Mouse (Mus musculus) left cerebral cortex, postnatal 25 days (tissue): Measurements from ENCODE around the gene Nt5dc2. TPM values are rescaled to one million over a fixed set of nuclear protein-coding genes. Genes with fewer than 3 reads are reported as not detected.

Experiments used
- DNase-seq, 2 experiments: peaks; one replicate each; pipeline ENCODE4 v3.0.0; 2022; ENCODE audit warnings: low spot score in 2 of 2, mixed read lengths in 1 of 2
- intact Hi-C: fragments of 180-260 bp; cut with DNase I; formaldehyde crosslinking; loops from one replicate; pipeline ENCODE4 v1.15.1; 2025
- total RNA-seq, 2 experiments: library from RNA; stranded (reverse); gene quantifications; 2 replicates each; pipeline ENCODE4 v1.2.3; 2021

Gene Nt5dc2
- total RNA-seq, 2 experiments from 2014 or later: 3.3 to 4.1 TPM

- intact Hi-C loops: loop anchor here (5.0 kb wide), 1 partner anchor 60 kb away; no protein-coding TSS in a partner anchor
Measured at GRCm38 (mm10) chr14:31132491-31132975, 1.7 kb downstream of the Nt5dc2 start.

GRCm38 (mm10) chr14:31133023-31133665 lies 2.3 kb downstream of the Nt5dc2 start:
- DNase-seq: peak in 1 of 2 experiments; percentile 13
- intact Hi-C loops: loop anchor here (5.0 kb wide), 1 partner anchor 59 kb away; no protein-coding TSS in a partner anchor

More at GRCm38 (mm10) chr14:31132491-31132975, 1.7 kb downstream of the Nt5dc2 start:
- no peak for DNase-seq

DNA sequence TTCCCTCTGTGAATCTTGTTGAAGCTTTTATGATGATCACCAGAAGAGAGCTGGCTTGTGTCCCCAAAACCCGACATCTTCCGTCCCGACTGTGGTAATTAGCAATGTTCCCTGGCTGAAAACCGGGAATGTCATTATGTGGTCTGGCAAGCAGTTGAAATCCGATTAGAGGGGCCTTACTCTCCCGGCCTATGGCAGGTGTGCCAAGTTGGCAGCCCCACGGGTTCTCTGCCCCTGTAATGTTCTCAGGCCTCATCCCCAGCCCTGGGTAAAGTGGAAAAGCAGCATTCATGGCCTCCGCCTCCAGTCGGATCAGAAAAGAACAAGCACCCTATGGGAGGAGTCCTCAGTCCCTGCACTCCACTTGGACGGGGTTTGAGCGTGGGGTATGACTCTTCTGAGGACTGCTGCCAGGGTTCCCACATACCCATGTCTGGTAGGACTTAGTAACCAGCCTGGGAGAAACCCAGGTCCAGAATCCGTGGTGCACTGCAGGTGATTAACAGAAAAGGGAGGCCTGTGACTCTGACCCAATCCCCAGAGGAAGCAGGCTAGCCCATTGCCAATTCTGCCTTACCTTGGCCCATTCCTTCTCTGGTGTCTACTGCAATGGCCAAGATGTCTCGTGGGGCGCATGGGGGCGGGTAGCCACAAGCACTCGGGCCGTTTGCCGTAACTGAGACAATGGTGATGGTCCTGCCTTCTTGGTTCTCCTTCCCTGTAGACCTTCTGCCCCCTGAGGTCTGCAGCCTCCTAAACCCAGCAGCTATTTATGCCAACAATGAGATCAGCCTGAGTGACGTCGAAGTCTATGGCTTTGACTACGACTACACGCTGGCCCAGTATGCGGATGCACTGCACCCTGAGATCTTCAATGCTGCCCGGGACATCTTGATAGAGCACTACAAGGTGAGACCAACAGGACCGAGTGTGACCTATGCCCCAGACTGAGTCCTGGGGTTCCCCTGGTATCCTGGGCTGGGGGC lies 3.5 kb downstream of the Nt5dc2 start:
- intact Hi-C loops: loop anchor here (5.0 kb wide), 1 partner anchor 58 kb away; no protein-coding TSS in a partner anchor
- DNase-seq: no peak

GRCm38 (mm10) chr14:31135495-31136410 lies 4.9 kb downstream of the Nt5dc2 start:
- DNase-seq: no peak
- intact Hi-C loops: no loop called here

DNA sequence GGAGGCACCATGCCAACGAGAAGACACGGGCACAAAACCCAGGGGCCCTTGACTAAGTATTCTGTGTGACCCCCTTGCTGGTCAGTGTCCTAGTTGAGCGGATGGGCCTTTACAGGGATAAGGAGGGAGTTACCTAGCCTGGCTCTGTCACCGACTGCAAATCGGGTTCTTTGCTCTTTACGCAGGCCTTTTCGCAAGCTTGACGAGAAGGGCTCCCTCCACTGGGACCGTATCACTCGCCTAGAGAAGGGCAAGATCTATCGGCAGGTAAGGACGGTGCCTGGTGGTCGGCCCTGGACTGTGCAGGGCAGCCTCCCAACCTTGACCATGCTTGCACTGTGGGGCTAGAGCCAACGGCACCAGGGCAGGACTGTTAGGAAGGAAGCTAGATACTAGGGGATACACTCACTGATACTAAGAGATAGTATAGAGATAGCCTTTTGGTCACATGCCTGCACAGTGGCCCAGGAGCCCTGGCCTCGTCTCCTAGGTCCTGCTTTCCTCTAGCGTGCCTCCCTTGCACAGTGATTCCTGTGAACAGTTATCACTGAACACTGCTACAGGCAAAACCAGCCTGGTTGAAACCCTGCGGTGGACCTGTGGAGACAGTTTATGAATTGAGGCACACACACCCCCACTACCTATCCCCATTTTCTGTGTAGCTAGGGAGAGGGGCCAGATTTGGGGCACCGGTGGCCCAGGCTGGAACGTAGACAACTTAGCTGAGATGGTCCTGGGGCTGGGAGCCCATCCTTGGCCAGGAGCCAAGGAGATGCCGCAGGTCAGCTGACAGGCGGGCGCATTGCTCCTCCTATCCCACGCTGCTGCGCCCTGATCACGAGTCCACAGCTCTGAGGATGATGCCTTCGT lies 5.8 kb downstream of the Nt5dc2 start:
- no peak for DNase-seq
- intact Hi-C loops: no loop called here

GRCm38 (mm10) chr14:31137281-31137595 lies 6.4 kb downstream of the Nt5dc2 start:
- no peak for DNase-seq
- intact Hi-C loops: no loop called here

- no peak for DNase-seq
- intact Hi-C loops: no loop called here
Measured at GRCm38 (mm10) chr14:31137791-31138190, 6.9 kb downstream of the Nt5dc2 start.

- intact Hi-C loops: no loop called here
- no peak for DNase-seq
Measured at GRCm38 (mm10) chr14:31138219-31138896, 7.5 kb downstream of the Nt5dc2 start.

DNA sequence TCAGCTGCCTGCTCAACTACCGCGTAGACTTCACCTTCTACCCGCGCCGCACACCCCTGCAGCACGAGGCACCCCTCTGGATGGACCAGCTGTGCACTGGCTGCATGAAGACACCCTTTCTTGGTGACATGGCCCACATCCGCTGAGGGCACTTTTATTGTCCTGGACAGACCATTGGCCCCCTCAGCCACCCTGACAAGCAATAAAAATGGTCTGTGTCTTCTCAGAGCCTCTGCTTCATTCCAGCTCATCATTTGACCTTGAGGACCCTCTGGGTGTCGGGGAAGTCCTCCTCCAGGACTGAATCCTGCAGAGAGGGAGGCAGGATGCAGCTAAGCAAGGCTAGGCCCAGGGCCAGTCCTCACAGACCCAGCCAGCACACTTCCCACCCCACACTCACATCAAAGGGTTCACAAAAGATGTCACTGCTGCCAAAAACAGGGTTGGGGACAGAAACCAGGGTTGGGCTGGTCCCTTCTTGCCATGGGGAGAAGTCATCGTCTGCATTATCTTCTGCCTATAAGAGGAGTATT lies 8.1 kb downstream of the Nt5dc2 start:
- intact Hi-C loops: no loop called here
- no peak for DNase-seq

DNA sequence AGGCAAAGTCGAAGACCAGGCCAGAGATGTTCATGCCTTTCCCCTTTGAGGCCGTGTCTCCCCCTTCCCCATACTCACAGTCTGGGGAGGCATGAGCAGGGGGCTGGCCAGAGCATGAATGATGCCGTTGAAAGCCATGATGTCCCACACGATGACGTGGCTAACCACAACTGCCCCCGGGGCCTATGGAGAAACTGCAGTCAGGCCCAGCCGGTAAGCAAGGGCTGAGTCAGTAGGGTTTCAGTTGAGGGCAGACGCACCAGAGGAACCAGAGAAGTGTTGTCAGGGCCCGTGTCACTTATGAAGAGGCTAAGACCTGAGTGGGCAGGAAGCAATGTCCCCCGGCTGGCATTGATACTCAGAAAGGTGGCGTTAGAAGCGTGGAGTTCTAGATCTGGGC lies 8.8 kb downstream of the Nt5dc2 start:
- DNase-seq: no peak
- intact Hi-C loops: no loop called here

GRCm38 (mm10) chr14:31140141-31140540 lies 9.3 kb downstream of the Nt5dc2 start:
- no peak for DNase-seq
- intact Hi-C loops: no loop called here

DNA sequence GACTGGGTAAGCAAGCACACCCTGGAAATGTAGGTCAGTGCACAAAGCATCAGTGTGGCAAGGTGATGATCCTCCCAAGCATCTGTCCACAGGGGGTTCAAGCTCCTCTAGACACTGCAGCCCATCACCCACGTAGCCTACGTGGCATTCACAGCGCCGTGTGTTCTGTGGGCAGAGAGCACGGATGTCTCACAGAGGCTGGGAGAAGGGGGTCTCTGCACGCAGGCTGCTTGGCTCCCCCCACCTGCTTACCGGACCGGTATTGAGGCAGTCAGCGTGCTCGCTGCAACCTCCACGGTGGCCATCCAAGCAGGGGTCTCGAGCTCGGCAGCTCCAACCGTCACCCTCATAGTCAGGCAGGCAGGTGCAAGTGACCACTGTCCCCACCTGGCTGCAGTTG lies 10.2 kb downstream of the Nt5dc2 start:
- intact Hi-C loops: no loop called here
- DNase-seq: no peak

DNA sequence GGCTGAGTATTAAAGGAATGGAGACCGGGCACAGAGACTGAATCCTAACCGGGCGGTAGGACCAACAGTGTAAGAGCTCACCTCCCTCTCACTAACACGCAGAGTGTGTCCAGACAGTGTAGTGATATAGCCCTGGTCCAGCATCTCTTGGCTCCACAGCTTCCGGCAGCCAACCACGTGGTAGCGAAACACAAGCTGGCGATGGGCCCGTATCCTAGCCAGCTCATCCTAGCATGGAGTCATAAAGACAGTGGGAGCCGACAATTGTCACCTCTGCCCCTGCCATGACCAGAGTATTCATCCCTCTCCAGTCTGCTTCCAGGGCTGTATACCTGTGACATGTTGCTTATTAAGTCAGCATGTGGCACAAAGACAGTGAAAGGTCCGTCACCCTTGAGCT lies 14.8 kb downstream of the Nt5dc2 start:
- intact Hi-C loops: no loop called here
- no peak for DNase-seq

DNA sequence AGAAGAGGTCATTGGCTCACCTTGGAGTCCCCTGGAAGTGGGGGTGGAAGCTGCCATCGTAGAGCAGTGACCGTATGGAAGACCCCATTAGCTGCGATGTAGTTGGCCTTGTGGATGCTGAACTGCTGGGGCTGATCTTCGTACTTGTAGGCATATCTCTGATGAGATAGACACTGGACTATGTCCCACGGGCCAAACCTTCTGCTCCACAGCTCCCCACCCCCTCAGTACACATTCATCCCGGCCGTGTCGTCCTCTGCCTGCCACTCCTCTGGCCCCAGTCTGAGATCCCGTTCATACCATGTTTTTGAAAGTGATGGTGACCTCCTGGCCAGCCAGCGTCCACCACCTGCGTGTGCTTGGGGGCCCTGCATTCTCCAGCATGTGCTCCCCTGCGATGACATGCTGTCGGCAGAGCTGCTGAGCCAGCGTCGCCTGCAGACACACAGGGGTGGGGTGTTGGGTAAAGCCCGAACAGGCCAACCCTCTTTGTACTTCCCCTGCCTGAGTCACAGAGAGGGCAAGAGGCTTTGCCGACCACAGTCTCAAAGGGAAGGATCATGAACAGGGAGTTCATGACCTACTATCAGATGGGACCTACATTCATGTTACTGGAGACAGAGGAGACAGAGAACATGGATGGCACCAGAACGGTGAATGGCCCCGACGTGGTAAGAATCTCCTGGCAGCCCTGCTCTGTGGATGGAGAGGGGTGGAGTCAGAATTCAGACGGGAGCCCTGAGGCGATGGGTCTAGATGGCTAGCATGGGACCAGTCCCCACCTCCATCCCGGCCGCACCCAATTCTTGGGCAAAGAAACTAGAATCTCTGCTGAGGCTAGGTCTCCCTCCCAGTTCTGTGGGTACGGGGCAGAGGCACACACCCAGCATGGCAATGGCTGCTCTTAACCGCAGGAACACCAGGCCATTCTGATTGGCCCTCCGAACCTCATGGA lies 29.6 kb downstream of the Nt5dc2 start:
- DNase-seq: no peak
- intact Hi-C loops: no loop called here

DNA sequence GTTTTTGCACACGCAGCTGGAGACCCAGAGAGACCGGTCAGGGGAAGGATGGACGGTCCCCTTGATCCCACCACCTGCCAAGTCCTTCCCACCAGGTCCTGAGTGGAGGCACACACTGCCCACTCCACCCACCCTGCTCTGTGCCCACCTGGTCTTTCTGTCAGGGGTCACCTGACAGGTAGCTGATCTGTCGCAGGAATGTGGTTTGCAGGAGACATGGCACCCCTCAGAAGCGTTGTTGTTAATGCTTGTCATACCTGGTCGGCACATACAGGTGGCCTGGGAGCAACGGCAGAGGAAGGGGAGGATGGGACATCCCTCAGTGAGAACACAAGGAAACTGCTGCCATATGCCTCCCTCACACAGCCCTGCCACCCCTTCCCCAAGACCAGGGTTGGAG lies 30.3 kb downstream of the Nt5dc2 start:
- intact Hi-C loops: no loop called here
- DNase-seq: no peak

- no peak for DNase-seq
- intact Hi-C loops: no loop called here
Measured at GRCm38 (mm10) chr14:31161638-31162037, 30.8 kb downstream of the Nt5dc2 start.

DNA sequence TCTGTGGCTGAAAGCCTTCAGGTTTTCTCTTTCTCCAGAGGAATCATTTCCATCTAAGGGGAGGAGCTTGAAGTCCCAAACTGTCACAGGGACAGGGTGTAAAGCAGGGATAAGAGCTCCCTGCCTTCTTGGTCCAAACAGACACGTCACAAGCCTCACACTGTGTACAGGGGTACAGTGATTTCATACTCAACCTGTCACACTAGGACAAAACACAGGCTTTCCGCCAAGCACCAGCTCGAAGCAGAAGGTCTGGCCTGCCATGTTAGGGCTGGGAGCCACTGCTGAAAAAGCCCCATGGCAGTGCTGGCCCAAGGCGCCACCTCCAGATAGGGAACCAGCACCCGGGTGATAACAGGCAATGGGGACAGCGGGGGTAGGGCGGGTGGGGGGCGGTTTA lies 33.2 kb downstream of the Nt5dc2 start:
- no peak for DNase-seq
- intact Hi-C loops: no loop called here
